Mouse (Mus musculus) gastrocnemius, postnatal 10 days (tissue): Measurements from ENCODE around the gene Macf1. TPM values are rescaled to one million over a fixed set of nuclear protein-coding genes. Genes with fewer than 3 reads are reported as not detected.

ENCODE experiments used
- microRNA-seq, 2 experiments: library from miRNA; unstranded; fragments of <30 nt; microRNA quantifications; one replicate each; pipeline ENCODE4 v1.2.0; 2021
- total RNA-seq, 2 experiments: library from RNA; stranded (reverse); gene quantifications; 2 replicates each; pipeline ENCODE4 v1.2.3; 2021

Macf1 gene
- total RNA-seq, 2 experiments from 2014 or later, result 108 to 144 TPM

Small RNA genes lying within 50 kb of the gene (microRNA-seq; reads per million reads assigned to microRNA genes)
- 0 reads per million in 2 experiments for gene Mir6398

Other genes starting within 250 kb of the Macf1 start
- gene Ndufs5, start 33.8 kb upstream of the Macf1 start, total RNA-seq, result 100 to 1,000 TPM; 227 to 266 TPM
- gene Akirin1, start 66.0 kb upstream of the Macf1 start, total RNA-seq, result 10 to 100 TPM; 20.9 to 23.0 TPM
- gene Rhbdl2, start 103.5 kb upstream of the Macf1 start, total RNA-seq, result 1 to 10 TPM in 1 of 2 experiments, not detected in 1; 1.5 TPM
- not detected for gene 4933427I04Rik, start 175.3 kb upstream of the Macf1 start, total RNA-seq
- gene Mycbp, start 220.5 kb upstream of the Macf1 start, total RNA-seq, result 10 to 100 TPM; 17.8 to 22.4 TPM
- 10 to 100 TPM; 28.8 to 34.0 TPM for gene Rragc, start 233.1 kb upstream of the Macf1 start, total RNA-seq
- gene 4930535I16Rik, start 233.7 kb upstream of the Macf1 start, total RNA-seq, result not detected